Mouse (Mus musculus) lung, embryonic 14.5 days (tissue): Measurements from ENCODE around the gene Iqschfp. TPM values are rescaled to one million over a fixed set of nuclear protein-coding genes. Genes with fewer than 3 reads are reported as not detected.
A peak's percentile ranks its signal among the peaks of the same experiment; 100 is the strongest.

Experiments
- ATAC-seq: fragments of 200-750 bp; cut with Nextera tagmentation; 2 replicates; pipeline ENCODE4 v1.8.0; 2017; ENCODE audit warnings: mild to moderate bottlenecking, moderate TSS enrichment, moderate library complexity; ENCODE audit not compliant: insufficient read depth
- DNase-seq: peaks from one replicate; pipeline ENCODE4 v3.0.0-alpha.2; 2015
- H3K27ac ChIP-seq: fragments of 300-500 bp; sonication (generic); 2 replicates; pipeline ENCODE4 v1.5.1; 2014; ENCODE audit warnings: low read depth, mild to moderate bottlenecking, moderate library complexity
- H3K27me3 ChIP-seq: fragments of 300-500 bp; sonication (generic); 2 replicates; pipeline ENCODE4 v1.6.1; 2014; ENCODE audit warnings: low read length, control low read depth; ENCODE audit not compliant: insufficient read depth
- H3K36me3 ChIP-seq: fragments of 300-500 bp; sonication (generic); 2 replicates; pipeline ENCODE4 v1.6.1; 2014; ENCODE audit warnings: control low read depth; ENCODE audit not compliant: insufficient read depth
- H3K4me1 ChIP-seq: fragments of 300-500 bp; sonication (generic); 2 replicates; pipeline ENCODE4 v1.6.1; 2014; ENCODE audit warnings: antibody characterized with exemption, control low read depth; ENCODE audit not compliant: insufficient read depth
- H3K4me2 ChIP-seq: fragments of 300-500 bp; sonication (generic); 2 replicates; pipeline ENCODE4 v1.6.1; 2014; ENCODE audit warnings: mild to moderate bottlenecking
- H3K4me3 ChIP-seq: fragments of 300-500 bp; sonication (generic); 2 replicates; pipeline ENCODE4 v1.5.1; 2014; ENCODE audit warnings: low read depth, low read length
- H3K9ac ChIP-seq: fragments of 300-500 bp; sonication (generic); 2 replicates; pipeline ENCODE4 v1.6.1; 2014
- H3K9me3 ChIP-seq: fragments of 300-500 bp; sonication (generic); 2 replicates; pipeline ENCODE4 v1.6.1; 2016; ENCODE audit warnings: low read depth, low read length, control low read depth
- CTCF ChIP-seq: IDR thresholded peaks from 2 replicates; pipeline ENCODE4 v1.5.1; 2016; ENCODE audit warnings: antibody characterized with exemption, low read depth
- WGBS: fragments of 180-500 bp; shearing (Covaris S2); extraction: QIAGEN DNeasy Blood & Tissue Kit; methylation state at CpG from one replicate; pipeline ENCODE4 v1.1.7; 2014; 5-methylcytosine and 5-hydroxymethylcytosine counted together
- polyA plus RNA-seq: library from polyadenylated mRNA; unstranded; fragments of >200 nt; fragmentation: Nextera tagmentation; extraction: Ambion mirVana; gene quantifications from 2 replicates; pipeline ENCODE4 v1.2.1, GENCODE M21; 2014

Gene Iqschfp
- polyA plus RNA-seq, 1 experiment from 2014 or later, result not detected

GRCm38 (mm10) chr3:68592575-68592974 lies 700.5 kb downstream of the Iqschfp start:
- Histone ChIP-seq H3K36me3 (no peaks in the 10 kb centered on the region), H3K27ac (0 out of 2 replicates have a peak overlapping the region, but pooled peaks have one; percentile 20), H3K4me2 (no peak overlapping the region), H3K27me3 (no peaks in the 10 kb centered on the region), H3K9me3 (no peaks in the 10 kb centered on the region), H3K4me3 (no peak overlapping the region), H3K4me1 (peaks cover 4% of the 10 kb centered on the region; the same call in 1 of the 2 replicates), H3K9ac (no peak overlapping the region)
- 69% methylated on average over 10 of the region's 10 CpGs for WGBS
- no peak for ATAC-seq
- DNase-seq, result no peak
- TF ChIP-seq CTCF, result no peak

DNA sequence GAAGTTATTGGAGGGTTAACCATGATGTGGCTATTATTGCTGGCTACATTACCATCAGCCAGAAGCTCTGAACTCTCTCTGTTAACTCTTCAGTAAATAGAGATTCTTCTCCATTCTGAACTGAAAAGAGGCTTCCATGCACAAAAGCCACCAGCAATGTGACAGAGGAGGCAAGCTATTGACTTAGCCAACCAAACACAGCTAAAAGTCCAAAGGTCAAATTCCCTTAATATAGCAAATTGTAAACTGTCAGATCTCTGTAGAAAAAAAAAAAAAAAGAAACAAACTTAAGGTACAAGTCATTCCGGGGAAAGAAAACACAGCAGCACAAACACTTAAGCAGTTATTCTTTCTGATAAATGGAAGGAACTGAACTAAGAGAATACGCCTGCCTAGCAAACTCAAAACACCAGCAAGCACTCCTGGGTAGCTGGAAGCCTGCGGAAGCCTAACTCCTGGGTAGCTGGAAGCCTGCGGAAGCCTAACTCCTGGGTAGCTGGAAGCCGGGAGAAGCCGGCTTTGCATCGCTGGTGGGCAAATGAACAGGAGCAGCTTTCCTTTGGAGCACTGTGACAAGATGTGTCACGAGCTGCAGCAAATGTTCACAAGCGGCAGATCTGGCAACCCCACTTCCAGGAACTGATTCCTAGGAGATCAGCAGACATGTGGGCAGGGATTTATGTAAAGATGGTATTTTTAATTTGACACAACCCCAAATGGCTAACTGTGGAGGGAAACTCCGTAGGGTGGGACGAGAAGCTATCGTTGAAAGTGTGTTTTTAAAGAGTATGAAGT lies 701.2 kb downstream of the Iqschfp start:
- no peak overlapping the region for H3K4me3 ChIP-seq
- DNase-seq (peak; percentile 63), ATAC-seq (no peak)
- H3K27me3 ChIP-seq, result no peaks in the 10 kb centered on the region
- no peak overlapping the region; the same call in 1 of the 2 replicates for H3K9ac ChIP-seq
- H3K4me2 ChIP-seq, result no peak overlapping the region
- H3K36me3 ChIP-seq, result no peaks in the 10 kb centered on the region
- WGBS, result 47% methylated on average over 12 of the region's 12 CpGs
- peaks cover 4% of the 10 kb centered on the region; the same call in 1 of the 2 replicates for H3K4me1 ChIP-seq
- H3K27ac ChIP-seq, result peak overlapping the region; percentile 58
- no peaks in the 10 kb centered on the region for H3K9me3 ChIP-seq
- no peak for TF ChIP-seq CTCF

DNA sequence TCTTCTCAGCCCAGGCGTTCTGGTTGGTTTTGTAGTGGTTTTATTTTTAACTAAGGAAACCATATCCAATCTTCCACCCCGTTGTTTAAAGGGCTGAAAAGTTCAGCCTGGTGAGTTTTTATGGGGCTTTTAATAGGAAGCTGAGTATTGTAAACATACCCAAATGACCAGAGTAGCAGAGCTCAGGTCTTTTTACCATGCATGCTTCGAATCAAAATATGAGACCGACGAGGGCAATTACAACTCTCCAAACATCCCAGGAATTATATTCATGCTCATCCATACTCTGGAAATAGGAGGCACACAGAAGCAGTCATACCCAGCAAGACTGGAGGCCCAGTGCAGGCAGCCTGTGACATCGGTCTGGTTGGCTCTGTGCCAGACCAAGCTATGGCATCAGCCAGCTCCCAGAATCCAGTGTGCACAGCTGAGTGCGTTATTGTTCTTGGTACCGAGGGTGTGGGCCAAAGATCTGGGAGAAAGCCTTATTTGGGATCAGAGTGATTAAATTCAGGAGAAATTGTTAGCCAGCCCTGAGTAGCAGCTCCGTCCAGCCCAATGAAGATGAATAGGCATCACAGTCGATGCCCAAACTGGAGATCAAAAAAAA lies 703.4 kb downstream of the Iqschfp start:
- H3K27me3 ChIP-seq, result no peaks in the 10 kb centered on the region
- H3K9me3 ChIP-seq, result no peaks in the 10 kb centered on the region
- H3K4me2 ChIP-seq, result no peak overlapping the region
- peak; percentile 60 for DNase-seq
- H3K4me3 ChIP-seq, result no peak overlapping the region
- no peak; the same call in 1 of the 2 replicates for ATAC-seq
- peaks cover 4% of the 10 kb centered on the region; the same call in 1 of the 2 replicates for H3K4me1 ChIP-seq
- H3K27ac ChIP-seq, result no peak overlapping the region
- 57% methylated on average over 10 of the region's 10 CpGs for WGBS
- no peak for TF ChIP-seq CTCF
- H3K9ac ChIP-seq, result no peak overlapping the region
- no peaks in the 10 kb centered on the region for H3K36me3 ChIP-seq

DNA sequence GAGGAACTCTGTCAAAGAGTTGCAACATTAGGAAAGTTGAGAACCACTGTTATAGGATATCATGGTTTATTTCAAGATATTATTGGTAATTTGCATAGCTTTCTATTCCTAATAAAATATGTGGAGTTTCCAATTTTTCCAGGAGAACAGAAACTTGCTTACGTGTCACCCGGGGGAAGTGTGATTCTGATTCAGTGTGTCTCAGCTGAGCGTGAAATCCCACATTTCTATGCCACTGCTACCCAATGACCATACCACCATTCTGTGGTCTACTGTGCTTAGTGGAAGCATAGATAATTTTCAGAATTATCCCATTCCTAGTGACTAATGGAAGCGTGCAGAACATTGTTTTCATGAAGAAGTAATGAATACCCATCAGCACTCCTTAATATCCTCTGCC lies 704.9 kb downstream of the Iqschfp start:
- Histone ChIP-seq H3K9me3 (no peaks in the 10 kb centered on the region), H3K9ac (no peak overlapping the region), H3K27ac (no peak overlapping the region), H3K27me3 (no peaks in the 10 kb centered on the region), H3K4me3 (no peak overlapping the region), H3K36me3 (no peaks in the 10 kb centered on the region), H3K4me1 (0 out of 2 replicates have a peak, but pooled peaks cover 4% of the 10 kb centered on the region), H3K4me2 (no peak overlapping the region)
- no peak for TF ChIP-seq CTCF
- DNase-seq (no peak), ATAC-seq (no peak)
- WGBS, result 91% methylated on average over 4 of the region's 4 CpGs

GRCm38 (mm10) chr3:68602891-68603290 lies 710.9 kb downstream of the Iqschfp start:
- TF ChIP-seq CTCF, result no peak
- Histone ChIP-seq H3K9ac (no peak overlapping the region), H3K4me3 (no peak overlapping the region), H3K4me1 (0 out of 2 replicates have a peak, but pooled peaks cover 3% of the 10 kb centered on the region), H3K36me3 (no peaks in the 10 kb centered on the region), H3K9me3 (no peaks in the 10 kb centered on the region), H3K4me2 (no peak overlapping the region), H3K27ac (no peak overlapping the region), H3K27me3 (no peaks in the 10 kb centered on the region)
- 71% methylated on average over 9 of the region's 9 CpGs for WGBS
- DNase-seq (no peak), ATAC-seq (no peak)

- H3K27ac ChIP-seq, result no peak overlapping the region
- 52% methylated on average over 10 of the region's 10 CpGs for WGBS
- no peak overlapping the region for H3K4me2 ChIP-seq
- TF ChIP-seq CTCF, result no peak
- no peaks in the 10 kb centered on the region for H3K36me3 ChIP-seq
- no peak overlapping the region for H3K9ac ChIP-seq
- H3K27me3 ChIP-seq, result no peaks in the 10 kb centered on the region
- H3K4me1 ChIP-seq, result 0 out of 2 replicates have a peak, but pooled peaks cover 3% of the 10 kb centered on the region
- H3K9me3 ChIP-seq, result no peaks in the 10 kb centered on the region
- no peak overlapping the region for H3K4me3 ChIP-seq
- ATAC-seq, result no peak
- DNase-seq, result no peak
Observed at GRCm38 (mm10) chr3:68604467-68604866, 712.4 kb downstream of the Iqschfp start.

DNA sequence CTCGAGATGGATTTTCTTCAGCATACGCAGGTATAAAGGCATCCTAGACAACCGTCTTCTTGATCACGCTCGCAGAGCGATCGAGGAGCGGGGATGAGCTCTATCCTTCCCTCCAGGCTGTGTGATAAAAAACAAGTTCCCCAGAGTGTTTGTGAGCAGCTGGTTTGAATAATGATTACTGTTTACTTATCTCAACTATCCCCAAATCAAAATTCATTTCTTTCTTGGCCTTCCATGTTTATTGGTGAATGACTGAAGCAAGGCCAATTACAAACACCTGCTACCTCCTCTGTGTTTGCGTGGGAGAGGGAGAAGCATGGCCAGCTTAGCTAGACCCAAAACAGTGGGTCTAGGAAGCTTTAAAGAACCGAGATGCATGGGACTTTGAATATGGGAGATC lies 712.9 kb downstream of the Iqschfp start:
- no peak for DNase-seq
- H3K4me2 ChIP-seq, result no peak overlapping the region
- 83% methylated on average over 10 of the region's 10 CpGs for WGBS
- 0 out of 2 replicates have a peak, but pooled peaks cover 3% of the 10 kb centered on the region for H3K4me1 ChIP-seq
- no peak overlapping the region for H3K27ac ChIP-seq
- ATAC-seq, result no peak
- H3K4me3 ChIP-seq, result no peak overlapping the region
- H3K27me3 ChIP-seq, result no peaks in the 10 kb centered on the region
- no peaks in the 10 kb centered on the region for H3K9me3 ChIP-seq
- no peaks in the 10 kb centered on the region for H3K36me3 ChIP-seq
- no peak overlapping the region for H3K9ac ChIP-seq
- TF ChIP-seq CTCF, result no peak
